In genomic region chr14:99298385-99299021, GRCm38 (mm10) we compare ENCODE assay signal across 8 mouse cellular contexts. TPM values are rescaled to one million over a fixed set of nuclear protein-coding genes. Genes with fewer than 3 reads are reported as not detected.
DNase-seq lines count a peak whose midpoint lies in the region; ATAC-seq and TF ChIP-seq lines count a peak whose summit lies in the region.

TSS of gene Klf5 (plus strand) at chr14:99298691.

- peak; percentile 90 for DNase-seq in adipocyte (ENCODE audit: low spot score)
- peak; percentile 89 to 95 for DNase-seq in gastrocnemius, adult 8-10 months (ENCODE audit: low spot score in 2 of 2)
- DNase-seq in hindbrain, postnatal 0 days (ENCODE audit: low spot score), result peak; percentile 94
- DNase-seq in left cerebral cortex, adult 18-20 months (ENCODE audit: low spot score in 2 of 2), result peak; percentile 87 to 92
- DNase-seq in lung, postnatal 4 days, result peak; percentile 94 to 98
- peak; percentile 66 for DNase-seq in retina, postnatal 7 days (ENCODE audit: low read depth, low spot score)
- peak; percentile 95 to 97 for DNase-seq in urinary bladder, adult 18-20 months (ENCODE audit: low spot score in 2 of 2)

- peak within 1 kb of the TSS; percentile 59 for H3K9ac ChIP-seq in hindbrain, postnatal 0 days (replicated peaks; ENCODE audit: low read length)

- H3K4me3 ChIP-seq in cortical plate, adult 2 months (ENCODE audit: insufficient read depth, low read length), result peak within 1 kb of the TSS; percentile 97
- peak within 1 kb of the TSS; percentile 76 for H3K4me3 ChIP-seq in hindbrain, postnatal 0 days (ENCODE audit: low read length)

- peak; percentile 69 for TF ChIP-seq POLR2A in cortical plate, adult 2 months (IDR thresholded peaks at IDR 0.05; ENCODE audit: extremely low read depth, insufficient read depth, low read length)

- H3K9me3 ChIP-seq in hindbrain, postnatal 0 days (ENCODE audit: low read length), result no peaks in the 10 kb centered on the region

- H3K27ac ChIP-seq in cortical plate, adult 2 months (ENCODE audit: insufficient read depth, low read length), result peak within 1 kb of the TSS; percentile 86
- 0 out of 2 replicates have a peak within 1 kb of the TSS, but pooled peaks have one; percentile 3 for H3K27ac ChIP-seq in hindbrain, postnatal 0 days

- WGBS in hindbrain, postnatal 0 days, result 1% methylated on average over 63 of the region's 67 CpGs

- H3K4me2 ChIP-seq in hindbrain, postnatal 0 days (ENCODE audit: low read depth, low read length), result peak within 1 kb of the TSS; percentile 88

- H3K36me3 ChIP-seq in hindbrain, postnatal 0 days (ENCODE audit: insufficient read depth, low read length), result no peaks in the 10 kb centered on the region

- no peak for TF ChIP-seq CTCF in cortical plate, adult 2 months (IDR thresholded peaks at IDR 0.05; ENCODE audit: extremely low read depth, insufficient read depth, low read length)
- TF ChIP-seq CTCF in hindbrain, postnatal 0 days (IDR thresholded peaks at IDR 0.05; ENCODE audit: low read depth), result no peak

- H3K4me1 ChIP-seq in cortical plate, adult 2 months (ENCODE audit: control insufficient read depth, insufficient read depth, low read length), result no peaks in the 10 kb centered on the region
- H3K4me1 ChIP-seq in hindbrain, postnatal 0 days (ENCODE audit: insufficient read depth, low read length), result no peaks in the 10 kb centered on the region

- H3K27me3 ChIP-seq in hindbrain, postnatal 0 days (ENCODE audit: insufficient read depth, low read length), result no peaks in the 10 kb centered on the region

- peak; percentile 98 for ATAC-seq in hindbrain, postnatal 0 days

RNA-seq across cellular contexts. Expression of gene Klf5, which starts in this region (rescaled TPM):
- polyA plus RNA-seq in cortical plate, adult 2 months (2012; rRNA removed), result 8.5 and 8.9 TPM in 2 replicates
- total RNA-seq in gastrocnemius, adult 8-10 months (2022), result 1 to 10 TPM; 3.6 to 6.0 (median 4.7) TPM
- 1.5 and 2.4 TPM in 2 replicates for total RNA-seq in hindbrain, postnatal 0 days (2014; rRNA removed)
- polyA plus RNA-seq in hindbrain, postnatal 0 days (2015; fragmentation: Nextera tagmentation; extraction: Ambion mirVana), result 3.5 and 3.7 TPM in 2 replicates
- total RNA-seq in left cerebral cortex, adult 18-20 months (2021), result 10 to 100 TPM; 15.3 to 20.9 TPM

Comparison
In these comparisons a context has a peak if more than half of its experiments do, and no peak if none do; other contexts are left out.
1. Peak in every context shown above with its lines: DNase-seq, ATAC-seq, H3K4me3 ChIP-seq and H3K27ac ChIP-seq.